In the genomic region with DNA sequence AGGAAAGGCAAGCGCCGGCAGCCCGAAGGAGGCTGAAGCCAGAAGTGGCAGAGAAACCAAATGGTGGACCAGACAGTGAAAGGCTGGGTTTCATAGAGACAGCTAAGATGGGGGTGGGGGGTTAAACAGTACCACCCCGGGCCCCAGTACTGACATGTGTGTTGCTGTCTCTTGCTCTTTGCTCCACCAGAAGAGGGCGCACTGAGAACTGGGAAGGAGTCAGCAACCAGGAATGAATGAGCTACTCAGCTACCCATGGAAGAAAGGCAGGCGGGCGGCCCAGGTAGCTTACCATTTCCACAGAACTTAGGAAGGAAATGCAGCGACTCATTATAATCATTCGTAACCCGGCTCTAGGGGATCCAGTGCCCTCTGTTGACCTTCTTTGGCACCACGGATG, we compare ENCODE assay signal across 9 mouse cellular contexts. TPM values are rescaled to one million over a fixed set of nuclear protein-coding genes. Genes with fewer than 3 reads are reported as not detected.
DNase-seq lines count a peak whose midpoint lies in the region; ATAC-seq lines count a peak whose summit lies in the region.
"Had no signal": no experiment of that assay in that cellular context is flagged by ENCODE, and none has a peak within 500 bp of the region (broad histone marks: within the 10 kb centered on the region; RNA-seq: fewer than 3 reads in every experiment).

No protein-coding gene starts in this region.

- ATAC-seq in heart, embryonic 11.5 days (replicated peaks; ENCODE audit: insufficient number of reproducible peaks, low FRiP score, low TSS enrichment): peak; percentile 23; the same call in 1 of the 2 replicates
- ATAC-seq in heart, embryonic 12.5 days (ENCODE audit: insufficient number of reproducible peaks, low FRiP score): no peak

- no peak overlapping the region for H3K4me3 ChIP-seq in heart, embryonic 11.5 days (ENCODE audit: low read depth, low read length)
- no peak overlapping the region for H3K4me3 ChIP-seq in heart, embryonic 12.5 days
- H3K4me3 ChIP-seq in embryonic facial prominence, embryonic 10.5 days: no peak overlapping the region

- H3K36me3 ChIP-seq in heart, embryonic 11.5 days (ENCODE audit: control insufficient read depth, insufficient read depth, low read length): no peaks in the 10 kb centered on the region
- H3K36me3 ChIP-seq in heart, embryonic 12.5 days: no peaks in the 10 kb centered on the region
- no peaks in the 10 kb centered on the region for H3K36me3 ChIP-seq in embryonic facial prominence, embryonic 10.5 days (replicated peaks)

- no peak overlapping the region for H3K9ac ChIP-seq in heart, embryonic 11.5 days (ENCODE audit: low read depth, low read length)
- H3K9ac ChIP-seq in heart, embryonic 12.5 days: no peak overlapping the region

- DNase-seq in urinary bladder, postnatal 25 days (ENCODE audit: low spot score): peak; percentile 56
- no peak for DNase-seq in urinary bladder, postnatal 10 days (ENCODE audit: low spot score)
- peak; percentile 33 for DNase-seq in embryonic facial prominence, embryonic 10.5 days (ENCODE audit: low spot score)
- DNase-seq in lung, postnatal 25 days (ENCODE audit: low spot score): peak; percentile 33
- DNase-seq in cerebellum, adult 8-10 months: no peak
- no peak for DNase-seq in left cerebral cortex, adult 11 months (ENCODE audit: low spot score)

- no peaks in the 10 kb centered on the region; the same call in 1 of the 2 replicates for H3K27me3 ChIP-seq in heart, embryonic 11.5 days (ENCODE audit: control insufficient read depth, insufficient read depth, low read length)
- H3K27me3 ChIP-seq in heart, embryonic 12.5 days (replicated peaks): peaks cover 21% of the 10 kb centered on the region; the same call in 1 of the 2 replicates
- H3K27me3 ChIP-seq in embryonic facial prominence, embryonic 10.5 days (replicated peaks; ENCODE audit: low read depth, poor library complexity, severe bottlenecking): peaks cover 15% of the 10 kb centered on the region

- no peak overlapping the region for H3K27ac ChIP-seq in heart, embryonic 11.5 days (ENCODE audit: low read depth, low read length)
- H3K27ac ChIP-seq in heart, embryonic 12.5 days (ENCODE audit: poor library complexity, severe bottlenecking): no peak overlapping the region
- H3K27ac ChIP-seq in embryonic facial prominence, embryonic 10.5 days (replicated peaks): no peak overlapping the region

- WGBS in heart, embryonic 11.5 days (ENCODE audit: insufficient replicate concordance): 41% methylated on average over 11 of the region's 11 CpGs
- 49% methylated on average over 11 of the region's 11 CpGs for WGBS in heart, embryonic 12.5 days
- 54% methylated on average over 11 of the region's 11 CpGs for WGBS in embryonic facial prominence, embryonic 10.5 days

- H3K9me3 ChIP-seq in heart, embryonic 11.5 days (replicated peaks; ENCODE audit: control insufficient read depth, low read length): no peaks in the 10 kb centered on the region
- peaks cover 4% of the 10 kb centered on the region; the same call in 1 of the 2 replicates for H3K9me3 ChIP-seq in heart, embryonic 12.5 days (replicated peaks)
- H3K9me3 ChIP-seq in embryonic facial prominence, embryonic 10.5 days: no peaks in the 10 kb centered on the region

- H3K4me1 ChIP-seq in heart, embryonic 11.5 days (ENCODE audit: control insufficient read depth, insufficient read depth, low read length): peaks cover 4% of the 10 kb centered on the region; the same call in 1 of the 2 replicates
- H3K4me1 ChIP-seq in heart, embryonic 12.5 days (replicated peaks): peaks cover 9% of the 10 kb centered on the region; the same call in 1 of the 2 replicates
- peaks cover 20% of the 10 kb centered on the region for H3K4me1 ChIP-seq in embryonic facial prominence, embryonic 10.5 days

- no peak overlapping the region for H3K4me2 ChIP-seq in heart, embryonic 11.5 days
- H3K4me2 ChIP-seq in heart, embryonic 12.5 days: no peak overlapping the region

RNA-seq across cellular contexts. Expression of gene Gbx1, which starts 16.4 kb away (rescaled TPM):
- 0.04 TPM in 1 of 2 replicates, not detected in the other for polyA plus RNA-seq in heart, embryonic 11.5 days (2014; fragmentation: Nextera tagmentation; extraction: Ambion mirVana)
- polyA plus RNA-seq in heart, embryonic 12.5 days (2016; fragmentation: Nextera tagmentation; extraction: Ambion mirVana): not detected in 2 replicates
- 0.34 and 0.99 TPM in 2 replicates for polyA plus RNA-seq in embryonic facial prominence, embryonic 10.5 days (2016; fragmentation: Nextera tagmentation; extraction: Ambion mirVana)
- polyA plus RNA-seq: heart, embryonic 16.5 days had no signal

RNA-seq across cellular contexts. Expression of gene Asb10, which starts 30.1 kb away (rescaled TPM):
- polyA plus RNA-seq in heart, embryonic 11.5 days (2014; fragmentation: Nextera tagmentation; extraction: Ambion mirVana): 3.2 and 3.4 TPM in 2 replicates
- polyA plus RNA-seq in heart, embryonic 12.5 days (2016; fragmentation: Nextera tagmentation; extraction: Ambion mirVana): 3.7 and 4.7 TPM in 2 replicates
- polyA plus RNA-seq in embryonic facial prominence, embryonic 10.5 days (2016; fragmentation: Nextera tagmentation; extraction: Ambion mirVana): 0.29 TPM in 1 of 2 replicates, not detected in the other

RNA-seq across cellular contexts. Expression of gene 4931409K22Rik, which starts 46.0 kb away (rescaled TPM):
- polyA plus RNA-seq in heart, embryonic 11.5 days (2014; fragmentation: Nextera tagmentation; extraction: Ambion mirVana): not detected in 2 replicates
- polyA plus RNA-seq in heart, embryonic 12.5 days (2016; fragmentation: Nextera tagmentation; extraction: Ambion mirVana): not detected in 2 replicates
- polyA plus RNA-seq in embryonic facial prominence, embryonic 10.5 days (2016; fragmentation: Nextera tagmentation; extraction: Ambion mirVana): 0.07 and 0.08 TPM in 2 replicates
- polyA plus RNA-seq: heart, embryonic 16.5 days had no signal

RNA-seq across cellular contexts. Expression of gene Agap3, which starts 58.7 kb away (rescaled TPM):
- 24.6 and 28.8 TPM in 2 replicates for polyA plus RNA-seq in heart, embryonic 11.5 days (2014; fragmentation: Nextera tagmentation; extraction: Ambion mirVana)
- 34.9 and 35.2 TPM in 2 replicates for polyA plus RNA-seq in heart, embryonic 12.5 days (2016; fragmentation: Nextera tagmentation; extraction: Ambion mirVana)
- polyA plus RNA-seq in embryonic facial prominence, embryonic 10.5 days (2016; fragmentation: Nextera tagmentation; extraction: Ambion mirVana): 30.8 and 36.6 TPM in 2 replicates

Comparison
In these comparisons a context has a peak if more than half of its experiments do, and no peak if none do; other contexts are left out.
1. DNase-seq: peak in urinary bladder, postnatal 25 days (single experiment), embryonic facial prominence, embryonic 10.5 days (single experiment) and lung, postnatal 25 days (single experiment); none in urinary bladder, postnatal 10 days (single experiment), cerebellum, adult 8-10 months (single experiment) and left cerebral cortex, adult 11 months (single experiment).